9 mouse cellular contexts compared by ENCODE assay signal in the genomic region with DNA sequence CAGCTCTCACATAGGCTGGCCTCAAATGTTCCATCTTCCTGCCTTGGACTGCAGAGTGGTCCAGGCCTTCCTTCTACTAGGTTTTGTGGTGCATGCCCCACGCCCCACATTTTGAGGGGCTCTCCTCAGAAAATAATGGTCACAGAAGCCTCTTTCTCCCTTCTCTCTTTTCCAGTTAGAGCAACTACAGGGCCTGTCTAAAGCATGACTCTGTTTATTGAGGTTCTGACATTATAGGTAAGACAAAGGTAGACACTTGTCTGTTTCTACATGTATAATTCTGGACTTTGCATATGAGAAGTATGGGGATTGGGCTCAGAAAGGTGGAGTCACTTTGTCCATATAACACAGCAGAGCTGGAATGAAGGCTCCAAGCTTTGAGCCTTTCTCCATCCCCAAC. TPM values are rescaled to one million over a fixed set of nuclear protein-coding genes. Genes with fewer than 3 reads are reported as not detected.
DNase-seq lines count a peak whose midpoint lies in the region; ATAC-seq and TF ChIP-seq lines count a peak whose summit lies in the region.
"Had no signal": no experiment of that assay in that cellular context is flagged by ENCODE, and none has a peak within 500 bp of the region (broad histone marks: within the 10 kb centered on the region; RNA-seq: fewer than 3 reads in every experiment).

A gene (minus strand): TSS at position 101 of the 400 bp plus-strand sequence.

- peak within 1 kb of the TSS; percentile 97 for H3K27ac ChIP-seq in layer of hippocampus, adult 2 months
- 0 out of 2 replicates have a peak within 1 kb of the TSS, but pooled peaks have one; percentile 56 for H3K27ac ChIP-seq in embryonic facial prominence, embryonic 11.5 days (replicated peaks; ENCODE audit: low read depth, low read length)
- peak within 1 kb of the TSS; percentile 78 for H3K27ac ChIP-seq in hindbrain, postnatal 0 days
- peak within 1 kb of the TSS; percentile 79 for H3K27ac ChIP-seq in midbrain, postnatal 0 days (ENCODE audit: low read depth, low read length)

- peaks cover 2% of the 10 kb centered on the region; the same call in 1 of the 2 replicates for H3K4me1 ChIP-seq in embryonic facial prominence, embryonic 11.5 days (ENCODE audit: control insufficient read depth, insufficient read depth, low read length)
- peaks cover 15% of the 10 kb centered on the region for H3K4me1 ChIP-seq in hindbrain, postnatal 0 days (ENCODE audit: insufficient read depth, low read length)
- peaks cover 8% of the 10 kb centered on the region for H3K4me1 ChIP-seq in midbrain, postnatal 0 days (ENCODE audit: insufficient read depth, low read length)

- H3K9me3 ChIP-seq in embryonic facial prominence, embryonic 11.5 days (replicated peaks; ENCODE audit: control insufficient read depth, low read length): no peaks in the 10 kb centered on the region
- H3K9me3 ChIP-seq in hindbrain, postnatal 0 days (ENCODE audit: low read length): no peaks in the 10 kb centered on the region
- no peaks in the 10 kb centered on the region for H3K9me3 ChIP-seq in midbrain, postnatal 0 days (ENCODE audit: low read length)

- peak within 1 kb of the TSS; percentile 74 for H3K4me2 ChIP-seq in embryonic facial prominence, embryonic 11.5 days (ENCODE audit: low read depth, low read length)
- H3K4me2 ChIP-seq in hindbrain, postnatal 0 days (ENCODE audit: low read depth, low read length): peak within 1 kb of the TSS; percentile 66
- H3K4me2 ChIP-seq in midbrain, postnatal 0 days (ENCODE audit: low read depth, low read length, poor library complexity, severe bottlenecking): peak within 1 kb of the TSS; percentile 87

- no peaks in the 10 kb centered on the region for H3K36me3 ChIP-seq in embryonic facial prominence, embryonic 11.5 days (replicated peaks; ENCODE audit: control insufficient read depth, insufficient read depth, low read depth, low read length)
- H3K36me3 ChIP-seq in hindbrain, postnatal 0 days (ENCODE audit: insufficient read depth, low read length): no peaks in the 10 kb centered on the region
- H3K36me3 ChIP-seq in midbrain, postnatal 0 days (ENCODE audit: insufficient read depth, low read length): no peaks in the 10 kb centered on the region

- no peaks in the 10 kb centered on the region for H3K27me3 ChIP-seq in embryonic facial prominence, embryonic 11.5 days (ENCODE audit: control insufficient read depth, insufficient read depth, low read length)
- H3K27me3 ChIP-seq in hindbrain, postnatal 0 days (ENCODE audit: insufficient read depth, low read length): no peaks in the 10 kb centered on the region
- H3K27me3 ChIP-seq in midbrain, postnatal 0 days (ENCODE audit: insufficient read depth, low read length): no peaks in the 10 kb centered on the region

- peak within 1 kb of the TSS; percentile 72 for H3K4me3 ChIP-seq in layer of hippocampus, adult 2 months
- H3K4me3 ChIP-seq in embryonic facial prominence, embryonic 11.5 days (ENCODE audit: low read depth, low read length): peak within 1 kb of the TSS; percentile 56
- H3K4me3 ChIP-seq in hindbrain, postnatal 0 days (ENCODE audit: low read length): peak within 1 kb of the TSS; percentile 93
- peak within 1 kb of the TSS; percentile 49 for H3K4me3 ChIP-seq in midbrain, postnatal 0 days (ENCODE audit: low read depth, low read length)

- DNase-seq in layer of hippocampus, adult 2 months (ENCODE audit: low spot score in 2 of 2): no peak
- no peak for DNase-seq in layer of hippocampus, adult 8-10 months (ENCODE audit: low spot score in 2 of 2)
- DNase-seq in embryonic facial prominence, embryonic 11.5 days (ENCODE audit: low spot score): no peak
- DNase-seq in hindbrain, postnatal 0 days (ENCODE audit: low spot score): no peak
- DNase-seq in midbrain, postnatal 0 days (ENCODE audit: low spot score): no peak
- no peak for DNase-seq in frontal cortex, postnatal 14 days (ENCODE audit: low spot score in 2 of 2)
- DNase-seq in layer of hippocampus, postnatal 25 days (ENCODE audit: extremely low spot score in 1 of 2, low spot score in 1 of 2): no peak
- DNase-seq in natural killer cell, adult 2 months (ENCODE audit: low spot score in 2 of 2): no peak

- peak within 1 kb of the TSS; percentile 81 for H3K9ac ChIP-seq in embryonic facial prominence, embryonic 11.5 days (replicated peaks; ENCODE audit: low read length)
- peak within 1 kb of the TSS; percentile 53 for H3K9ac ChIP-seq in hindbrain, postnatal 0 days (replicated peaks; ENCODE audit: low read length)
- H3K9ac ChIP-seq in midbrain, postnatal 0 days (replicated peaks; ENCODE audit: low read length, poor library complexity, severe bottlenecking): peak within 1 kb of the TSS; percentile 66

- 82% methylated on average over 1 of the region's 1 CpGs for WGBS in embryonic facial prominence, embryonic 11.5 days
- WGBS in hindbrain, postnatal 0 days: 100% methylated on average over 1 of the region's 1 CpGs
- WGBS in midbrain, postnatal 0 days: 96% methylated on average over 1 of the region's 1 CpGs

- TF ChIP-seq CTCF in layer of hippocampus, adult 2 months (conservative IDR thresholded peaks at IDR 0.05): no peak
- no peak for TF ChIP-seq CTCF in hindbrain, postnatal 0 days (IDR thresholded peaks at IDR 0.05; ENCODE audit: low read depth)
- no peak for TF ChIP-seq CTCF in midbrain, postnatal 0 days (IDR thresholded peaks at IDR 0.05)

- no peak for ATAC-seq in embryonic facial prominence, embryonic 11.5 days (replicated peaks; ENCODE audit: insufficient number of reproducible peaks, low FRiP score, low TSS enrichment, low read depth)
- ATAC-seq in hindbrain, postnatal 0 days: no peak
- no peak for ATAC-seq in midbrain, postnatal 0 days (ENCODE audit: low FRiP score)
- ATAC-seq: inflammation-experienced regulatory T-cells, adult 6 months had no signal

RNA-seq across cellular contexts. Expression of the gene that starts here (rescaled TPM):
- 1 to 10 TPM; 4.2 to 6.7 TPM for total RNA-seq in layer of hippocampus, adult 2 months (2021)
- 1 to 10 TPM; 3.4 to 7.1 (median 5.4) TPM for total RNA-seq in layer of hippocampus, adult 8-10 months (2022)
- polyA plus RNA-seq in embryonic facial prominence, embryonic 11.5 days (2014; fragmentation: Nextera tagmentation; extraction: Ambion mirVana): 1.2 and 2.0 TPM in 2 replicates
- total RNA-seq in hindbrain, postnatal 0 days (2014; rRNA removed): 0.25 and 3.0 TPM in 2 replicates
- polyA plus RNA-seq in hindbrain, postnatal 0 days (2015; fragmentation: Nextera tagmentation; extraction: Ambion mirVana): 1.6 and 2.4 TPM in 2 replicates
- 2.2 and 3.0 TPM in 2 replicates for total RNA-seq in midbrain, postnatal 0 days (2014; rRNA removed)
- polyA plus RNA-seq in midbrain, postnatal 0 days (2015; fragmentation: Nextera tagmentation; extraction: Ambion mirVana): 1.6 and 1.7 TPM in 2 replicates
- total RNA-seq in layer of hippocampus, postnatal 25 days (2021): 1 to 10 TPM; 4.4 to 4.5 TPM
